Mouse (Mus musculus): Measurements from ENCODE around the gene Pomt2. TPM values are rescaled to one million over a fixed set of nuclear protein-coding genes. Genes with fewer than 3 reads are reported as not detected.
A peak's percentile ranks its signal among the peaks of the same experiment; 100 is the strongest.
"Not testable (repeated sequence)": the region's sequence is repeated elsewhere in the genome, so short reads cannot be mapped to it uniquely, and the experiment has no call there.

The Pomt2 gene
- polyA plus RNA-seq, 1 experiment from 2014 or later, result 12.2 TPM

DNA sequence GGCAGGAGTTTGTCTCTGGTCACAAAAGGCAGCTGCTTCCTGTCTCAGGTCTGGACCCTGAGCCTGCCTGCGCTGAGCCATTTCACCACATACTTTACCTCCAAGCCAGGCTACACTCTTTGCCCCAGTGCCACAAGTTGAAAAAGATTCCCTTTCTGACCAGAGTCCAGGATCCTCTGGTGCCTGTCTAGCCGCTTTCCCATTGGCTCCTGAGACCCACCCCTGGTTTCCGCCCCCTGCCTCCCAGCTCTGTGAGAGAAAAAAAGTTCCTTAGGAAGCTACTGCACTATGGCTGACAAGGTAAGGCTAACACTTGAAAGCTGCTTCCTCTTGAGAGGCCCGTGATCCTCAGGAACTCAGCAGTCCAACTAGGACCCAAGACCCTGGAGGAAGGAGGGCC is 9.6 kb upstream of the Pomt2 start:
- H3K9ac ChIP-seq (ENCODE audit: low read length), result no peak overlapping the region

DNA sequence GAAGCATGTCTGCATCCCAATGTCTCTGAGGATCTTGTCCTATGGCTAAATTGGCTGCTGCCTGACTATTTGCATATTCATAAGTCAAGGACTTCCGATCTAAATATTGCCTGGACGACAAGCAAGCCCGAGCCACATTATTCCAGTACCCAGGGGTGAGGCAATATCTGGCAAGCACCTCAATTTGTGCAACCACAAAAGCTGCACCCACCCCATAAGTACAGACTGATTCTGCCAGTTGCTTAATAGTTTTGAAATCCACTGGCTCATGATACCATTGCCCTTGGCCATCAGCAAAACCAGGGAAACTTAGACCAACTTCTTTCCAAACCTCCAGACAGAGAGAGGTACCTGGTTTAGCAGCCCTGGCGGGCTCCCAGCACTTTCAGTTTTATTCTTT is 6.7 kb upstream of the Pomt2 start:
- not testable (repeated sequence) for DNase-seq (ENCODE audit: low spot score); H3K27me3 ChIP-seq (replicated peaks; ENCODE audit: control insufficient read depth, insufficient read depth, low read length); H3K36me3 ChIP-seq (ENCODE audit: control insufficient read depth, insufficient read depth, low read length); ATAC-seq; H3K9ac ChIP-seq (ENCODE audit: low read length); H3K4me3 ChIP-seq (ENCODE audit: low read depth, low read length); H3K4me1 ChIP-seq (ENCODE audit: control insufficient read depth, insufficient read depth, low read length); H3K4me2 ChIP-seq (ENCODE audit: low read length); H3K9me3 ChIP-seq (replicated peaks; ENCODE audit: control insufficient read depth, low read length); H3K27ac ChIP-seq (ENCODE audit: low read depth, low read length)
- 93% methylated on average over 4 of the region's 4 CpGs for WGBS

More for the DNA sequence above, 9.6 kb upstream of the Pomt2 start:
- Histone ChIP-seq H3K27ac (ENCODE audit: low read depth, low read length) (no peak overlapping the region), H3K4me2 (ENCODE audit: low read length) (no peak overlapping the region), H3K4me1 (ENCODE audit: control insufficient read depth, insufficient read depth, low read length) (no peaks in the 10 kb centered on the region), H3K36me3 (ENCODE audit: control insufficient read depth, insufficient read depth, low read length) (no peaks in the 10 kb centered on the region), H3K27me3 (replicated peaks; ENCODE audit: control insufficient read depth, insufficient read depth, low read length) (no peaks in the 10 kb centered on the region), H3K9me3 (replicated peaks; ENCODE audit: control insufficient read depth, low read length) (no peaks in the 10 kb centered on the region), H3K4me3 (ENCODE audit: low read depth, low read length) (no peak overlapping the region)
- DNase-seq (ENCODE audit: low spot score), result no peak
- ATAC-seq, result no peak
- 71% methylated on average over 4 of the region's 4 CpGs for WGBS

DNA sequence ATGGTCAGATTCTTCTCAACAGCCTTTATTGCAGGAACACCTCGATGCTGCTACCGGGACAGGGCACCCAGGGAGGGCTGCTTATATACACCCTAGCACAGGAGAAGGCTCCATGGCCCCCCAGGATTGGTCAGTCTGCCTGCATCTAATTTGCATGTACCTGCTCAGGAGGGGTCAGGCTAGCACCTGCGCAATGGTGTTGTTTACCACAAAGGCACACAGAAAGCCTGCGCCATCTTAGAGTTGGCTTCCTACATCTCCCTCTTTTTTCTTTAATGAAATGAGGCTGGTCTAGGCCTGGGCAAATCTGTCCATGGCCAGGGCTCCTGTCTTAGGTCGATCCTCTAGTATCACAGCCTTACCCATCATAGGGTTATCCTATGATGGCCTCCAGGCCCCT is 1.7 kb upstream of the Pomt2 start:
- no peak overlapping the region for H3K9ac ChIP-seq (ENCODE audit: low read length)
- peaks cover 5% of the 10 kb centered on the region; the same call in 1 of the 2 replicates for H3K4me1 ChIP-seq (ENCODE audit: control insufficient read depth, insufficient read depth, low read length)
- peaks cover 5% of the 10 kb centered on the region; the same call in 1 of the 2 replicates for H3K9me3 ChIP-seq (replicated peaks; ENCODE audit: control insufficient read depth, low read length)
- no peaks in the 10 kb centered on the region for H3K27me3 ChIP-seq (replicated peaks; ENCODE audit: control insufficient read depth, insufficient read depth, low read length)
- H3K4me3 ChIP-seq (ENCODE audit: low read depth, low read length), result no peak overlapping the region
- ATAC-seq (no peak), DNase-seq (ENCODE audit: low spot score) (no peak)
- H3K4me2 ChIP-seq (ENCODE audit: low read length), result no peak overlapping the region
- H3K27ac ChIP-seq (ENCODE audit: low read depth, low read length), result no peak overlapping the region
- no peaks in the 10 kb centered on the region for H3K36me3 ChIP-seq (ENCODE audit: control insufficient read depth, insufficient read depth, low read length)
- 98% methylated on average over 5 of the region's 5 CpGs for WGBS

DNA sequence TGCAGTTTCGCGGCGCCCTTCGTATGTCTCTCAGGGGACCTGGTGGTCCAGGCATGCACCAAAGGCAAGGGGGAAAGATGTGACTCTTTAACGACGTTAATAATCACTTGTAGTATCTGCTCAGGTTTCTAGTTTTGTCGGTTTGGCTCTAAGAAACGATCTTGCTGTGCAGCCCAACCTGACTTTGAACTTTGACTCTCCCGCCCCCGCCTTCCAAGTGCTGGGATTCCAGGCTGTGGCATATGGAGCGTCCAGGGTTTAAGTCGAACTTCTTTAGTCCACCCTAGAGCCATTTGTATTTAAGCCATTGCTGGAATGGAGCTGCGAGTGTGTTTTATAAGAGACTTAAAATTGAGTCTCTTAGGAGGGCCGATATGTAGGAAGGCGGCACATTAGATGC is 368 bp upstream of the Pomt2 start:
- H3K36me3 ChIP-seq (ENCODE audit: control insufficient read depth, insufficient read depth, low read length), result no peaks in the 10 kb centered on the region
- DNase-seq (ENCODE audit: low spot score), result no peak
- H3K4me3 ChIP-seq (ENCODE audit: low read depth, low read length), result peak overlapping the region; percentile 82
- peaks cover 5% of the 10 kb centered on the region; the same call in 1 of the 2 replicates for H3K9me3 ChIP-seq (replicated peaks; ENCODE audit: control insufficient read depth, low read length)
- peak overlapping the region; percentile 76 for H3K4me2 ChIP-seq (ENCODE audit: low read length)
- H3K27me3 ChIP-seq (replicated peaks; ENCODE audit: control insufficient read depth, insufficient read depth, low read length), result no peaks in the 10 kb centered on the region
- 26% methylated on average over 15 of the region's 15 CpGs for WGBS
- H3K9ac ChIP-seq (ENCODE audit: low read length), result peak overlapping the region; percentile 82
- H3K4me1 ChIP-seq (ENCODE audit: control insufficient read depth, insufficient read depth, low read length), result peaks cover 5% of the 10 kb centered on the region; the same call in 1 of the 2 replicates
- no peak for ATAC-seq
- H3K27ac ChIP-seq (ENCODE audit: low read depth, low read length), result peak overlapping the region; percentile 97

DNA sequence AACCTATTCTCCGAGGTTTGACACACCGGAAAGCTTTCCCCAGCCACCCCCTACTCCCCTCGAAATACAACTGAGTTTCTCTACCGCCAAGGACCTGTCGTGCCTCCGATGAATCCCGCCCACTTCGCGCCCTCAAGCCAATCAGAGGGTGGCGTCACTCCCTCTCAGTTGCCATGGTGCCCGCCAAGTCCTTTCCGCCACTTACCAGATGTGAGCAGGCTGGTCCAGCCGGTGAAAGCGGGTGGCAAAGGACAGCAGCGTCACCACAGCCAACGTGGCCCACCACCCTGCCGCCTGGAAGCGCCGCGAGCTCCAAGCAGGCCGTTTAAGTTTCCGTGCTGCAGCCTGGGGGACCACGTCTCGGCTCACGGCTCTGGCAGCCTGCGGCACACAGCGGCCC is 802 bp downstream of the Pomt2 start, which contains the start of gene Gstz1:
Gene Gstz1, plus strand, starts transcription at position 200 of the 400 bp plus-strand sequence.
- peak within 1 kb of the TSS; percentile 76 for H3K4me2 ChIP-seq (ENCODE audit: low read length)
- peak within 1 kb of the TSS; percentile 82 for H3K9ac ChIP-seq (ENCODE audit: low read length)
- peaks cover 5% of the 10 kb centered on the region; the same call in 1 of the 2 replicates for H3K9me3 ChIP-seq (replicated peaks; ENCODE audit: control insufficient read depth, low read length)
- no peaks in the 10 kb centered on the region for H3K27me3 ChIP-seq (replicated peaks; ENCODE audit: control insufficient read depth, insufficient read depth, low read length)
- H3K36me3 ChIP-seq (ENCODE audit: control insufficient read depth, insufficient read depth, low read length), result no peaks in the 10 kb centered on the region
- H3K4me3 ChIP-seq (ENCODE audit: low read depth, low read length), result peak within 1 kb of the TSS; percentile 82
- peak; percentile 87 for ATAC-seq
- peaks cover 5% of the 10 kb centered on the region; the same call in 1 of the 2 replicates for H3K4me1 ChIP-seq (ENCODE audit: control insufficient read depth, insufficient read depth, low read length)
- peak; percentile 94 for DNase-seq (ENCODE audit: low spot score)
- under 1% methylated on average over 27 of the region's 27 CpGs for WGBS
- H3K27ac ChIP-seq (ENCODE audit: low read depth, low read length), result peak within 1 kb of the TSS; percentile 97

DNA sequence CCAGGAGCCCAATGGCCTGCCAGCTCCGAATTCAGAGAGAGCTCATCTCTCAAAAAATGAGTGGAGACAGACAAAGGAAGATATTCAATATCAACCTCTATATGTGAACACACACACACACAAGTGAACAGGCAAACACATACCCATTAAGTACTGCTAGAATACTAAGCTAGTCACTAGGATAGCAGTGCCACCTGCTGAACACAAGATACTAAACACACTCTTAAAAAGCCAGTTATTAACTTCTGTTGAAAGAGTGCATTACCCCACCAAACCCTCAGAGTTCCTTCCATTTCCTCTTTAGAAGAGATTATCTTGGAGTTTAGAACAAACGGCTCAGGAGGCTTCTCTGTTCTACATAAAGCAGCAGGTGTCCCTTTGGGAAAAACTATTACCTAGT is 5.6 kb downstream of the Pomt2 start:
- Histone ChIP-seq H3K36me3 (ENCODE audit: control insufficient read depth, insufficient read depth, low read length) (0 out of 2 replicates have a peak, but pooled peaks cover 3% of the 10 kb centered on the region), H3K4me3 (ENCODE audit: low read depth, low read length) (no peak overlapping the region), H3K9ac (ENCODE audit: low read length) (no peak overlapping the region), H3K27ac (ENCODE audit: low read depth, low read length) (no peak overlapping the region), H3K4me2 (ENCODE audit: low read length) (no peak overlapping the region), H3K27me3 (replicated peaks; ENCODE audit: control insufficient read depth, insufficient read depth, low read length) (no peaks in the 10 kb centered on the region), H3K4me1 (ENCODE audit: control insufficient read depth, insufficient read depth, low read length) (no peaks in the 10 kb centered on the region), H3K9me3 (replicated peaks; ENCODE audit: control insufficient read depth, low read length) (no peaks in the 10 kb centered on the region)
- DNase-seq (ENCODE audit: low spot score) (no peak), ATAC-seq (no peak)
- WGBS, result 72% methylated on average over 2 of the region's 2 CpGs

DNA sequence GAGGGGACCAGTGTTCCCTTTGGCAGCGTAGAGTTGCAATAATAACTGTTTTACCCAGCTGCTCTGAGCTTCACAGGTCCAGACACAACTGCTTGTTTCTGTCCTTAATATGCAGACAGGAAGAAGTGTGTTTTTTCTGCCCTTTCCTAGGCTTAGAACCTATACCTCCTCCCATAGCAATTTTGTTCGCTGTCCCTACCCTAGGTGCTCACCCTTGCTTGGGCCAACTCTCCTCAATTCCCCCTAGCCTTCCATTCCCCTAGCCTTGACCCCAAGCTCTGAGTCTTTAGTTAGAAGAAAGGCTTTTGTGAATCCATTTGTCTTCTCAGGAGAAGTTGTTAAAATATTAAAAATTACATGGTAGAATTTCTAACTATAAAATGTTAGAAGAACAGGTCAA is 9.0 kb downstream of the Pomt2 start:
- no peaks in the 10 kb centered on the region for H3K4me1 ChIP-seq (ENCODE audit: control insufficient read depth, insufficient read depth, low read length)
- 0 out of 2 replicates have a peak overlapping the region, but pooled peaks have one; percentile 4 for H3K27ac ChIP-seq (ENCODE audit: low read depth, low read length)
- ATAC-seq, result no peak
- 0 out of 2 replicates have a peak, but pooled peaks cover 3% of the 10 kb centered on the region for H3K36me3 ChIP-seq (ENCODE audit: control insufficient read depth, insufficient read depth, low read length)
- DNase-seq (ENCODE audit: low spot score), result peak; percentile 19
- WGBS, result 47% methylated on average over 2 of the region's 2 CpGs
- H3K4me2 ChIP-seq (ENCODE audit: low read length), result no peak overlapping the region
- H3K27me3 ChIP-seq (replicated peaks; ENCODE audit: control insufficient read depth, insufficient read depth, low read length), result no peaks in the 10 kb centered on the region
- no peaks in the 10 kb centered on the region for H3K9me3 ChIP-seq (replicated peaks; ENCODE audit: control insufficient read depth, low read length)
- H3K4me3 ChIP-seq (ENCODE audit: low read depth, low read length), result no peak overlapping the region
- no peak overlapping the region for H3K9ac ChIP-seq (ENCODE audit: low read length)

DNA sequence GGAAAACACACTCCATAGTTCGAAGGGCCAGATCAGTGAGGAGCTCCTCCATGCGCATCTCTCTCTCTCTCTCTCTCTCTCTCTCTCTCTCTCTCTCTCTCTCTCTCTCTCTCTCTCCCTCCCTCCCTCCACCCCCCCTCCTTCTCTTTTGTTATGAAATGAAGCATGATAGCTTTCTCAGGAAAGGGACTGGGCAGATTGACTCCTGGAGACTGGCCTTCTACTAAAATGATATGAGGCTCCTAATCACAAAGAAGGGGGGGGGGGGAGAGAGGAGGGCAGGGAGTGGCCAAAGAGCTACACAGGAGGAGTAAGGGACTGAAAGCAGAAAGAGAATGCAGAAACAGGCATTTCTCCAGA is 9.4 kb downstream of the Pomt2 start:
- H3K9ac ChIP-seq (ENCODE audit: low read length), result no peak overlapping the region
- peak overlapping the region; percentile 30; the same call in 1 of the 2 replicates for H3K27ac ChIP-seq (ENCODE audit: low read depth, low read length)
- H3K4me2 ChIP-seq (ENCODE audit: low read length), result no peak overlapping the region
- H3K4me1 ChIP-seq (ENCODE audit: control insufficient read depth, insufficient read depth, low read length), result no peaks in the 10 kb centered on the region
- no peak overlapping the region for H3K4me3 ChIP-seq (ENCODE audit: low read depth, low read length)
- no peaks in the 10 kb centered on the region for H3K27me3 ChIP-seq (replicated peaks; ENCODE audit: control insufficient read depth, insufficient read depth, low read length)
- H3K36me3 ChIP-seq (ENCODE audit: control insufficient read depth, insufficient read depth, low read length), result 0 out of 2 replicates have a peak, but pooled peaks cover 3% of the 10 kb centered on the region
- DNase-seq (ENCODE audit: low spot score), result peak; percentile 46
- ATAC-seq, result peak; percentile 34; the same call in 1 of the 2 replicates
- WGBS, result 51% methylated on average over 2 of the region's 2 CpGs
- no peaks in the 10 kb centered on the region for H3K9me3 ChIP-seq (replicated peaks; ENCODE audit: control insufficient read depth, low read length)

DNA sequence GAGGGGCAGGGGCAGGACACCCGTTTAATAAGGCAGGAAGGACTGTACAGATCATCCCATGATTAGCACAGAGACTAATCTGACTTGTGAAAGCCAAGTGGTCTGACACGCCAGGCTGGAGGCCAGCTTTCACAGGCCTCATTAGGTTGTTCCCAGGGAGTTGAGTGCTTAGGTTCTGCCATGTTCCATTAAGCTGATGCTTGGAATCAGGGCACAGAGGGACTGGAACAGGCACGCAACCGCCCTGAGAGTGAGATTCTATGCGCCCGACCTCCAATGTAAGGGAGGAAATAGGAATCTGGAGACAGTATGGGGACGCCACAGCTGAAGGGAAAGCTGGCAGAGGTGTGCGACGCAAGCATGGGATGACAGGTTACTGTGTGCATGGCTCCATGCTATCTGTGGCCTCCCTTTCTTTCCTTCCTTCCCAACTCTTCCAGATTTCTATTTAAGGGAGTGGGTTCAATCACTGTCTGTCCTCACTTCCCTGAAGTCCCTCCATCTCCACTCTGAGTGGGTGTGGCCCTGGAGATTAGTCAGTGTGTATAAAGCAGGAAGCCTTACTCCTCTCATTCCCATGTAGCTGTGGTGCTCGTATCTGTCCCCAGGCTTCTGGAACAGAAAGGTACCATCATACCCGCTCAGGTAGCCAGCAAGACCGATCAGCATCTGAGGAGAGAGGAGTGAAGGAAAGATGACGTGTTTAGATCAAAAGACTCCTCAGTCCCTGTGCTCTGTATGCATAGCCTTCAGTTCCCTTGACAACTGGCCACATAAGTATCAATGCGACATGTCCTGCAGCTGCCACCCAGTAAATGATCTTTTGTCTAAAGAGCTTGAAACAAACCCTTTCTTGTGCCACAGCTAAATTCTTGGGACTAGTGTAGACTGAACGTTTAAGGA is 10.1 kb downstream of the Pomt2 start:
- ATAC-seq (peak; percentile 61; the same call in 1 of the 2 replicates), DNase-seq (ENCODE audit: low spot score) (no peak)
- 67% methylated on average over 15 of the region's 15 CpGs for WGBS

More for the DNA sequence above, 10.1 kb downstream of the Pomt2 start:
- no peaks in the 10 kb centered on the region for H3K27me3 ChIP-seq (replicated peaks; ENCODE audit: control insufficient read depth, insufficient read depth, low read length)
- peak overlapping the region; percentile 30; the same call in 1 of the 2 replicates for H3K27ac ChIP-seq (ENCODE audit: low read depth, low read length)
- no peak overlapping the region for H3K9ac ChIP-seq (ENCODE audit: low read length)
- no peaks in the 10 kb centered on the region for H3K9me3 ChIP-seq (replicated peaks; ENCODE audit: control insufficient read depth, low read length)
- H3K36me3 ChIP-seq (ENCODE audit: control insufficient read depth, insufficient read depth, low read length), result 0 out of 2 replicates have a peak, but pooled peaks cover 5% of the 10 kb centered on the region
- no peaks in the 10 kb centered on the region for H3K4me1 ChIP-seq (ENCODE audit: control insufficient read depth, insufficient read depth, low read length)
- H3K4me3 ChIP-seq (ENCODE audit: low read depth, low read length), result no peak overlapping the region
- H3K4me2 ChIP-seq (ENCODE audit: low read length), result no peak overlapping the region

All from forebrain, embryonic 14.5 days (tissue).